Mouse (Mus musculus): Measurements from ENCODE around the gene Elp4. TPM values are rescaled to one million over a fixed set of nuclear protein-coding genes. Genes with fewer than 3 reads are reported as not detected.

Gene Elp4
- polyA plus RNA-seq, 1 experiment from 2014 or later: 39.1 TPM

GRCm38 (mm10) chr2:105671116-105671797 lies 233.1 kb downstream of the Elp4 start:
- no peak overlapping the region for H3K9ac ChIP-seq
- no peaks in the 10 kb centered on the region for H3K9me3 ChIP-seq (ENCODE audit: low read depth, low read length)
- no peak for DNase-seq
- peaks cover 100% of the 10 kb centered on the region for H3K27me3 ChIP-seq (ENCODE audit: insufficient read depth, low read length)
- H3K4me2 ChIP-seq: no peak overlapping the region
- no peak overlapping the region for H3K27ac ChIP-seq (ENCODE audit: low read depth)
- 4% methylated on average over 9 of the region's 9 CpGs for WGBS
- no peaks in the 10 kb centered on the region for H3K36me3 ChIP-seq (ENCODE audit: insufficient read depth)
- ATAC-seq (ENCODE audit: insufficient read depth): no peak
- no peak overlapping the region for H3K4me3 ChIP-seq (ENCODE audit: low read depth, low read length)
- 0 out of 2 replicates have a peak, but pooled peaks cover 4% of the 10 kb centered on the region for H3K4me1 ChIP-seq (ENCODE audit: insufficient read depth)
- no peak for TF ChIP-seq CTCF (IDR thresholded peaks at IDR 0.05; ENCODE audit: low read depth)

- H3K27ac ChIP-seq (ENCODE audit: low read depth): no peak overlapping the region
- 2% methylated on average over 6 of the region's 6 CpGs for WGBS
- 0 out of 2 replicates have a peak, but pooled peaks cover 4% of the 10 kb centered on the region for H3K4me1 ChIP-seq (ENCODE audit: insufficient read depth)
- no peak overlapping the region for H3K4me2 ChIP-seq
- no peak overlapping the region for H3K9ac ChIP-seq
- no peak overlapping the region for H3K4me3 ChIP-seq (ENCODE audit: low read depth, low read length)
- DNase-seq (no peak), ATAC-seq (ENCODE audit: insufficient read depth) (no peak)
- H3K9me3 ChIP-seq (ENCODE audit: low read depth, low read length): no peaks in the 10 kb centered on the region
- peaks cover 100% of the 10 kb centered on the region for H3K27me3 ChIP-seq (ENCODE audit: insufficient read depth, low read length)
- no peak for TF ChIP-seq CTCF (IDR thresholded peaks at IDR 0.05; ENCODE audit: low read depth)
- no peaks in the 10 kb centered on the region for H3K36me3 ChIP-seq (ENCODE audit: insufficient read depth)
These were observed 233.7 kb downstream of the Elp4 start for GRCm38 (mm10) chr2:105670731-105671095.

- H3K27ac ChIP-seq (ENCODE audit: low read depth): no peak overlapping the region
- peaks cover 100% of the 10 kb centered on the region for H3K27me3 ChIP-seq (ENCODE audit: insufficient read depth, low read length)
- under 1% methylated on average over 29 of the region's 29 CpGs for whole genome bisulfite sequencing
- TF ChIP-seq CTCF (IDR thresholded peaks at IDR 0.05; ENCODE audit: low read depth): no peak
- H3K9me3 ChIP-seq (ENCODE audit: low read depth, low read length): no peaks in the 10 kb centered on the region
- no peak for ATAC-seq (ENCODE audit: insufficient read depth)
- H3K4me1 ChIP-seq (ENCODE audit: insufficient read depth): 0 out of 2 replicates have a peak, but pooled peaks cover 4% of the 10 kb centered on the region
- H3K4me3 ChIP-seq (ENCODE audit: low read depth, low read length): no peak overlapping the region
- no peak overlapping the region for H3K4me2 ChIP-seq
- DNase-seq: no peak
- H3K9ac ChIP-seq: no peak overlapping the region
- H3K36me3 ChIP-seq (ENCODE audit: insufficient read depth): no peaks in the 10 kb centered on the region
These were observed 234.3 kb downstream of the Elp4 start for GRCm38 (mm10) chr2:105669881-105670730.

GRCm38 (mm10) chr2:105669371-105669861 lies 234.9 kb downstream of the Elp4 start:
- Histone ChIP-seq H3K4me3 (ENCODE audit: low read depth, low read length) (no peak overlapping the region), H3K4me1 (ENCODE audit: insufficient read depth) (no peaks in the 10 kb centered on the region), H3K27ac (ENCODE audit: low read depth) (no peak overlapping the region), H3K36me3 (ENCODE audit: insufficient read depth) (no peaks in the 10 kb centered on the region), H3K9ac (no peak overlapping the region), H3K27me3 (ENCODE audit: insufficient read depth, low read length) (peaks cover 100% of the 10 kb centered on the region), H3K4me2 (no peak overlapping the region), H3K9me3 (ENCODE audit: low read depth, low read length) (no peaks in the 10 kb centered on the region)
- DNase-seq (no peak), ATAC-seq (ENCODE audit: insufficient read depth) (no peak)
- under 1% methylated on average over 35 of the region's 35 CpGs for WGBS
- no peak for TF ChIP-seq CTCF (IDR thresholded peaks at IDR 0.05; ENCODE audit: low read depth)

GRCm38 (mm10) chr2:105668271-105669270 lies 235.8 kb downstream of the Elp4 start, which contains the start of gene Pax6:
TSS of gene Pax6 (plus strand) at chr2:105668900.
- no peak within 1 kb of the TSS for H3K4me2 ChIP-seq
- no peaks in the 10 kb centered on the region for H3K36me3 ChIP-seq (ENCODE audit: insufficient read depth)
- no peak for ATAC-seq (ENCODE audit: insufficient read depth)
- H3K4me1 ChIP-seq (ENCODE audit: insufficient read depth): no peaks in the 10 kb centered on the region
- DNase-seq: no peak
- H3K4me3 ChIP-seq (ENCODE audit: low read depth, low read length): no peak within 1 kb of the TSS
- no peak within 1 kb of the TSS for H3K27ac ChIP-seq (ENCODE audit: low read depth)
- no peaks in the 10 kb centered on the region for H3K9me3 ChIP-seq (ENCODE audit: low read depth, low read length)
- H3K27me3 ChIP-seq (ENCODE audit: insufficient read depth, low read length): peaks cover 100% of the 10 kb centered on the region
- no peak within 1 kb of the TSS for H3K9ac ChIP-seq
- under 1% methylated on average over 44 of the region's 44 CpGs for WGBS
- no peak for TF ChIP-seq CTCF (IDR thresholded peaks at IDR 0.05; ENCODE audit: low read depth)

GRCm38 (mm10) chr2:105667626-105667950 lies 236.8 kb downstream of the Elp4 start:
- Histone ChIP-seq H3K9ac (no peak overlapping the region), H3K27ac (ENCODE audit: low read depth) (no peak overlapping the region), H3K4me2 (no peak overlapping the region), H3K36me3 (ENCODE audit: insufficient read depth) (no peaks in the 10 kb centered on the region), H3K9me3 (ENCODE audit: low read depth, low read length) (no peaks in the 10 kb centered on the region), H3K4me1 (ENCODE audit: insufficient read depth) (no peaks in the 10 kb centered on the region), H3K4me3 (ENCODE audit: low read depth, low read length) (no peak overlapping the region), H3K27me3 (ENCODE audit: insufficient read depth, low read length) (peaks cover 100% of the 10 kb centered on the region)
- ATAC-seq (ENCODE audit: insufficient read depth) (peak; percentile 19; the same call in 1 of the 2 replicates), DNase-seq (peak; percentile 36)
- 1% methylated on average over 11 of the region's 11 CpGs for WGBS
- peak; percentile 33; the same call in 1 of the 2 replicates for TF ChIP-seq CTCF (IDR thresholded peaks at IDR 0.05; ENCODE audit: low read depth)

Data from lung, embryonic 14.5 days (tissue).